Mouse (Mus musculus) layer of hippocampus, adult 2 months (tissue): ENCODE results near the gene Nr1i3. TPM values are rescaled to one million over a fixed set of nuclear protein-coding genes. Genes with fewer than 3 reads are reported as not detected.

Experiments
- DNase-seq, 2 experiments: peaks; one replicate each; pipeline ENCODE4 v3.0.0; 2022; ENCODE audit warnings: low spot score in 2 of 2
- H3K27ac ChIP-seq: fragments of 200-600 bp; 2 replicates; pipeline ENCODE4 v1.8.1; 2022
- H3K4me3 ChIP-seq: fragments of 200-600 bp; 2 replicates; pipeline ENCODE4 v1.8.1; 2022; ENCODE audit warnings: mild to moderate bottlenecking
- CTCF ChIP-seq: fragments of 200-600 bp; conservative IDR thresholded peaks from 2 replicates; pipeline ENCODE4 v1.8.1; 2022; ENCODE audit warnings: antibody characterized with exemption, mild to moderate bottlenecking, moderate library complexity
- total RNA-seq, 2 experiments: library from RNA; stranded (reverse); gene quantifications; 2 replicates each; pipeline ENCODE4 v1.2.3; 2021

The Nr1i3 gene
- total RNA-seq, 2 experiments from 2014 or later = 0.15 TPM; not detected in 1

GRCm38 (mm10) chr1:171203471-171204248, 10.1 kb upstream of the Nr1i3 start:
- no peak overlapping the region for H3K27ac ChIP-seq
- H3K4me3 ChIP-seq = no peak overlapping the region
- TF ChIP-seq CTCF = no peak
- DNase-seq = no peak

- DNase-seq = no peak
- Histone ChIP-seq H3K4me3 (no peak overlapping the region), H3K27ac (no peak overlapping the region)
- no peak for TF ChIP-seq CTCF
Measured at GRCm38 (mm10) chr1:171204249-171204644, 9.5 kb upstream of the Nr1i3 start.

- Histone ChIP-seq H3K27ac (no peak overlapping the region), H3K4me3 (no peak overlapping the region)
- TF ChIP-seq CTCF = no peak
- DNase-seq = no peak
Measured at GRCm38 (mm10) chr1:171205704-171206493, 7.9 kb upstream of the Nr1i3 start.

GRCm38 (mm10) chr1:171209409-171209808, 4.4 kb upstream of the Nr1i3 start:
- H3K4me3 ChIP-seq = no peak overlapping the region
- no peak for DNase-seq
- TF ChIP-seq CTCF = no peak

GRCm38 (mm10) chr1:171212854-171213253, 916 bp upstream of the Nr1i3 start:
- DNase-seq = no peak
- Histone ChIP-seq H3K27ac (no peak overlapping the region), H3K4me3 (no peak overlapping the region)
- TF ChIP-seq CTCF = no peak

More at GRCm38 (mm10) chr1:171209409-171209808, 4.4 kb upstream of the Nr1i3 start:
- H3K27ac ChIP-seq = no peak overlapping the region

- TF ChIP-seq CTCF = no peak
- no peak for DNase-seq
- no peak overlapping the region for H3K4me3 ChIP-seq
- H3K27ac ChIP-seq = no peak overlapping the region
Measured at GRCm38 (mm10) chr1:171216241-171216955, 2.6 kb downstream of the Nr1i3 start.

- Histone ChIP-seq H3K4me3 (peak overlapping the region; percentile 70), H3K27ac (peak overlapping the region; percentile 87)
- DNase-seq = peak; percentile 91 to 92
- TF ChIP-seq CTCF = peak; percentile 97
Measured at GRCm38 (mm10) chr1:171220871-171221270, 7.1 kb downstream of the Nr1i3 start.

GRCm38 (mm10) chr1:171221281-171222193, 7.8 kb downstream of the Nr1i3 start:
- TF ChIP-seq CTCF = no peak
- H3K4me3 ChIP-seq = peak overlapping the region; percentile 70
- peak in 1 of 2 experiments; percentile 18 for DNase-seq
- H3K27ac ChIP-seq = peak overlapping the region; percentile 87

GRCm38 (mm10) chr1:171222238-171223155, 8.7 kb downstream of the Nr1i3 start, which contains the start of gene Tomm40l:
Tomm40l (minus strand) TSS chr1:171222514.
- Histone ChIP-seq H3K27ac (peak within 1 kb of the TSS; percentile 90), H3K4me3 (peak within 1 kb of the TSS; percentile 70)
- peak; percentile 84 for TF ChIP-seq CTCF
- DNase-seq = peak; percentile 89 to 99

- H3K4me3 ChIP-seq = no peak overlapping the region
- no peak for DNase-seq
- H3K27ac ChIP-seq = peak overlapping the region; percentile 90; the same call in 1 of the 2 replicates
- TF ChIP-seq CTCF = no peak
Measured at GRCm38 (mm10) chr1:171223168-171223567, 9.4 kb downstream of the Nr1i3 start.

- H3K27ac ChIP-seq = no peak overlapping the region
- no peak overlapping the region for H3K4me3 ChIP-seq
- no peak for DNase-seq
- no peak for TF ChIP-seq CTCF
Measured at GRCm38 (mm10) chr1:171223796-171224195, 10.0 kb downstream of the Nr1i3 start.
